Mouse (Mus musculus) midbrain, embryonic 15.5 days (tissue): ENCODE measurements around the gene Stx1a. TPM values are rescaled to one million over a fixed set of nuclear protein-coding genes. Genes with fewer than 3 reads are reported as not detected.

ENCODE experiments used
- ATAC-seq: fragments of 200-750 bp; cut with Nextera tagmentation; replicated peaks from 2 replicates; pipeline ENCODE4 v1.8.0; 2017; ENCODE audit warnings: moderate TSS enrichment
- H3K27ac ChIP-seq: fragments of 300-500 bp; sonication (generic); 2 replicates; pipeline ENCODE4 v1.5.1; 2015; ENCODE audit warnings: mild to moderate bottlenecking, inconsistent platforms
- H3K27me3 ChIP-seq: fragments of 300-500 bp; sonication (generic); replicated peaks from 2 replicates; pipeline ENCODE4 v1.6.1; 2015; ENCODE audit warnings: inconsistent platforms
- H3K36me3 ChIP-seq: fragments of 300-500 bp; sonication (generic); replicated peaks from 2 replicates; pipeline ENCODE4 v1.6.1; 2015; ENCODE audit warnings: inconsistent platforms
- H3K4me1 ChIP-seq: fragments of 300-500 bp; sonication (generic); 2 replicates; pipeline ENCODE4 v1.6.1; 2015; ENCODE audit warnings: inconsistent platforms
- H3K4me2 ChIP-seq: fragments of 300-500 bp; sonication (generic); 2 replicates; pipeline ENCODE4 v1.6.1; 2015; ENCODE audit warnings: inconsistent platforms, mild to moderate bottlenecking, moderate library complexity
- H3K4me3 ChIP-seq: fragments of 300-500 bp; sonication (generic); 2 replicates; pipeline ENCODE4 v1.5.1; 2015; ENCODE audit warnings: mild to moderate bottlenecking, inconsistent platforms
- H3K9ac ChIP-seq: fragments of 300-500 bp; sonication (generic); 2 replicates; pipeline ENCODE4 v1.6.1; 2015; ENCODE audit warnings: mild to moderate bottlenecking, inconsistent platforms
- H3K9me3 ChIP-seq: fragments of 300-500 bp; sonication (generic); 2 replicates; pipeline ENCODE4 v1.6.1; 2016; ENCODE audit warnings: inconsistent platforms
- WGBS: fragments of 180-500 bp; shearing (Covaris S2); methylation state at CpG from one replicate; pipeline ENCODE4 v1.1.7; 2015; ENCODE audit warnings: mixed read lengths; 5-methylcytosine and 5-hydroxymethylcytosine counted together
- polyA plus RNA-seq: library from polyadenylated mRNA; unstranded; fragments of >200 nt; fragmentation: Nextera tagmentation; extraction: Ambion mirVana; gene quantifications from 2 replicates; pipeline ENCODE4 v1.2.1, GENCODE M21; 2015

The Stx1a gene
- polyA plus RNA-seq, 1 experiment from 2014 or later = 156 TPM

GRCm38 (mm10) chr5:135009590-135010319 is 13.5 kb upstream of the Stx1a start:
- under 1% methylated on average over 37 of the region's 37 CpGs for WGBS
- peak; percentile 87 for ATAC-seq
- Histone ChIP-seq H3K9me3 (no peaks in the 10 kb centered on the region), H3K9ac (peak overlapping the region; percentile 65), H3K36me3 (no peaks in the 10 kb centered on the region), H3K4me1 (peaks cover 37% of the 10 kb centered on the region), H3K4me3 (peak overlapping the region; percentile 75), H3K27me3 (no peaks in the 10 kb centered on the region), H3K4me2 (peak overlapping the region; percentile 86), H3K27ac (peak overlapping the region; percentile 99)

GRCm38 (mm10) chr5:135010320-135010709 is 13.0 kb upstream of the Stx1a start:
- peaks cover 37% of the 10 kb centered on the region for H3K4me1 ChIP-seq
- peak overlapping the region; percentile 86 for H3K4me2 ChIP-seq
- peak overlapping the region; percentile 65 for H3K9ac ChIP-seq
- WGBS = 54% methylated on average over 7 of the region's 7 CpGs
- H3K4me3 ChIP-seq = peak overlapping the region; percentile 75
- H3K27me3 ChIP-seq = no peaks in the 10 kb centered on the region
- H3K36me3 ChIP-seq = no peaks in the 10 kb centered on the region
- no peak for ATAC-seq
- H3K9me3 ChIP-seq = no peaks in the 10 kb centered on the region
- peak overlapping the region; percentile 99; the same call in 1 of the 2 replicates for H3K27ac ChIP-seq

GRCm38 (mm10) chr5:135010841-135011743 is 12.2 kb upstream of the Stx1a start:
- Histone ChIP-seq H3K9ac (peak overlapping the region; percentile 65; the same call in 1 of the 2 replicates), H3K4me3 (peak overlapping the region; percentile 5; the same call in 1 of the 2 replicates), H3K4me1 (peaks cover 37% of the 10 kb centered on the region), H3K9me3 (no peaks in the 10 kb centered on the region), H3K4me2 (peak overlapping the region; percentile 86; the same call in 1 of the 2 replicates), H3K36me3 (no peaks in the 10 kb centered on the region), H3K27me3 (no peaks in the 10 kb centered on the region), H3K27ac (no peak overlapping the region)
- 71% methylated on average over 25 of the region's 25 CpGs for WGBS
- ATAC-seq = no peak

- no peak for ATAC-seq
- 27% methylated on average over 26 of the region's 26 CpGs for WGBS
- Histone ChIP-seq H3K4me2 (no peak overlapping the region), H3K4me1 (peaks cover 37% of the 10 kb centered on the region), H3K36me3 (no peaks in the 10 kb centered on the region), H3K27ac (no peak overlapping the region), H3K9ac (no peak overlapping the region), H3K9me3 (no peaks in the 10 kb centered on the region), H3K4me3 (peak overlapping the region; percentile 5; the same call in 1 of the 2 replicates), H3K27me3 (no peaks in the 10 kb centered on the region)
Measured at GRCm38 (mm10) chr5:135011809-135012613, 11.3 kb upstream of the Stx1a start.

- Histone ChIP-seq H3K27me3 (no peaks in the 10 kb centered on the region), H3K4me2 (no peak overlapping the region), H3K36me3 (no peaks in the 10 kb centered on the region), H3K4me3 (no peak overlapping the region), H3K9me3 (no peaks in the 10 kb centered on the region), H3K4me1 (peaks cover 34% of the 10 kb centered on the region), H3K27ac (no peak overlapping the region), H3K9ac (no peak overlapping the region)
- ATAC-seq = no peak
- 5% methylated on average over 16 of the region's 16 CpGs for WGBS
Measured at GRCm38 (mm10) chr5:135012671-135013441, 10.4 kb upstream of the Stx1a start.

- H3K27ac ChIP-seq = no peak overlapping the region
- H3K4me2 ChIP-seq = no peak overlapping the region
- no peak for ATAC-seq
- no peak overlapping the region for H3K9ac ChIP-seq
- no peak overlapping the region for H3K4me3 ChIP-seq
- no peaks in the 10 kb centered on the region for H3K36me3 ChIP-seq
- H3K9me3 ChIP-seq = no peaks in the 10 kb centered on the region
- WGBS = 14% methylated on average over 7 of the region's 7 CpGs
- H3K27me3 ChIP-seq = no peaks in the 10 kb centered on the region
- peaks cover 22% of the 10 kb centered on the region for H3K4me1 ChIP-seq
Measured at GRCm38 (mm10) chr5:135015497-135015896, 7.8 kb upstream of the Stx1a start.

- H3K4me1 ChIP-seq = peaks cover 14% of the 10 kb centered on the region
- no peak overlapping the region for H3K4me3 ChIP-seq
- H3K27ac ChIP-seq = no peak overlapping the region
- no peak overlapping the region for H3K9ac ChIP-seq
- no peaks in the 10 kb centered on the region for H3K27me3 ChIP-seq
- no peak overlapping the region for H3K4me2 ChIP-seq
- no peaks in the 10 kb centered on the region for H3K9me3 ChIP-seq
- WGBS = 63% methylated on average over 4 of the region's 4 CpGs
- no peaks in the 10 kb centered on the region for H3K36me3 ChIP-seq
- no peak for ATAC-seq
Measured at GRCm38 (mm10) chr5:135016224-135016759, 7.0 kb upstream of the Stx1a start.

GRCm38 (mm10) chr5:135021814-135022213 is 1.5 kb upstream of the Stx1a start:
- Histone ChIP-seq H3K9ac (no peak overlapping the region), H3K4me3 (no peak overlapping the region), H3K27me3 (no peaks in the 10 kb centered on the region), H3K9me3 (no peaks in the 10 kb centered on the region), H3K36me3 (no peaks in the 10 kb centered on the region), H3K4me1 (peaks cover 22% of the 10 kb centered on the region), H3K27ac (no peak overlapping the region), H3K4me2 (no peak overlapping the region)
- WGBS = 77% methylated on average over 6 of the region's 6 CpGs
- ATAC-seq = no peak

GRCm38 (mm10) chr5:135024665-135025224 is 1.5 kb downstream of the Stx1a start:
- Histone ChIP-seq H3K9ac (no peak overlapping the region), H3K4me1 (peaks cover 32% of the 10 kb centered on the region), H3K9me3 (no peaks in the 10 kb centered on the region), H3K36me3 (no peaks in the 10 kb centered on the region), H3K27me3 (no peaks in the 10 kb centered on the region), H3K4me3 (peak overlapping the region; percentile 81), H3K27ac (no peak overlapping the region), H3K4me2 (peak overlapping the region; percentile 84)
- 75% methylated on average over 11 of the region's 11 CpGs for WGBS
- ATAC-seq = no peak

- H3K27me3 ChIP-seq = no peaks in the 10 kb centered on the region
- H3K4me1 ChIP-seq = peaks cover 32% of the 10 kb centered on the region
- no peak overlapping the region for H3K4me3 ChIP-seq
- no peak overlapping the region for H3K9ac ChIP-seq
- ATAC-seq = no peak
- no peaks in the 10 kb centered on the region for H3K9me3 ChIP-seq
- H3K36me3 ChIP-seq = no peaks in the 10 kb centered on the region
- no peak overlapping the region for H3K27ac ChIP-seq
- peak overlapping the region; percentile 9; the same call in 1 of the 2 replicates for H3K4me2 ChIP-seq
- WGBS = 22% methylated on average over 7 of the region's 7 CpGs
Measured at GRCm38 (mm10) chr5:135025899-135026298, 2.6 kb downstream of the Stx1a start.
